Mouse (Mus musculus) embryonic fibroblast, embryonic 13.5 days (primary cell): ENCODE results near the gene Daxx.

Experiments used
- CTCF ChIP-seq: IDR thresholded peaks from 2 replicates; pipeline ENCODE4 v1.5.1; 2011; ENCODE audit warnings: mild to moderate bottlenecking, control low read depth, low read length, moderate library complexity, borderline replicate concordance; ENCODE audit not compliant: insufficient read depth
- POLR2A ChIP-seq: IDR thresholded peaks from 2 replicates; pipeline ENCODE4 v1.6.1; 2011; ENCODE audit warnings: low read depth, mild to moderate bottlenecking, control low read depth, low read length, moderate library complexity

DNA sequence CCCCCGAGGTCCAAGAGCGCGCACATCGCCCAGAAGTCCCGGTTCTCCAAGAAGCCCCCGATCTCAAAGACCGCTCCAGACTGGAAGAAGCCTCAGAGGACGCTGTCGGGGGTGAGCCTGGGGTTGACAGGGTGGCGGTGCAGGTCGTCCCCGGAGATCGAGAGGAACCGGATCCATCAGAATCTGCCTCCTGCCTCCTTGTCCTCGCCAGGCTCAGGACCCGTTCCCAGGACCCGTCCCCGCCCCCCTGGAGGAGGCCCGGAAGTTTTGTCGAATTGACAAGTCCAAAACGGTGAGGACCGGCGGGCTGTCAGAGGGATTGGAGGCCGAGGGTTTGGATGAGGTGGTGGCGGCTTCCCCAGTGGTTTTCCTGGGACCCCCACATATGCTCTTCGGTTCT is 31.8 kb downstream of the Daxx start:
- TF ChIP-seq POLR2A (no peak), CTCF (no peak)
